Mouse (Mus musculus) embryonic facial prominence, embryonic 14.5 days (tissue): Measurements from ENCODE around the gene Ndfip2. TPM values are rescaled to one million over a fixed set of nuclear protein-coding genes. Genes with fewer than 3 reads are reported as not detected.

Experiments
- ATAC-seq: fragments of 200-750 bp; cut with Nextera tagmentation; 2 replicates; pipeline ENCODE4 v1.8.0; 2017; ENCODE audit warnings: low read depth, moderate number of reproducible peaks, moderate TSS enrichment
- DNase-seq: peaks from one replicate; pipeline ENCODE4 v3.0.0-alpha.2; 2015; ENCODE audit warnings: low spot score
- H3K27ac ChIP-seq: fragments of 300-500 bp; sonication (generic); replicated peaks from 2 replicates; pipeline ENCODE4 v1.5.1; 2014; ENCODE audit warnings: low read depth, mild to moderate bottlenecking, low read length, moderate library complexity
- H3K27me3 ChIP-seq: fragments of 300-500 bp; sonication (generic); replicated peaks from 2 replicates; pipeline ENCODE4 v1.6.1; 2014; ENCODE audit warnings: low read length; ENCODE audit not compliant: control insufficient read depth, insufficient read depth
- H3K36me3 ChIP-seq: fragments of 300-500 bp; sonication (generic); 2 replicates; pipeline ENCODE4 v1.6.1; 2014; ENCODE audit warnings: low read length, mixed read lengths; ENCODE audit not compliant: control insufficient read depth, insufficient read depth
- H3K4me1 ChIP-seq: fragments of 300-500 bp; sonication (generic); 2 replicates; pipeline ENCODE4 v1.6.1; 2014; ENCODE audit warnings: antibody characterized with exemption, low read length; ENCODE audit not compliant: control insufficient read depth, insufficient read depth
- H3K4me2 ChIP-seq: fragments of 300-500 bp; sonication (generic); 2 replicates; pipeline ENCODE4 v1.6.1; 2014; ENCODE audit warnings: low read depth, mild to moderate bottlenecking, low read length, moderate library complexity, mixed read lengths
- H3K4me3 ChIP-seq: fragments of 300-500 bp; sonication (generic); 2 replicates; pipeline ENCODE4 v1.5.1; 2014; ENCODE audit warnings: low read depth, mild to moderate bottlenecking, low read length
- H3K9ac ChIP-seq: fragments of 300-500 bp; sonication (generic); 2 replicates; pipeline ENCODE4 v1.6.1; 2014; ENCODE audit warnings: low read depth, mild to moderate bottlenecking, low read length, moderate library complexity, mixed read lengths
- H3K9me3 ChIP-seq: fragments of 300-500 bp; sonication (generic); 2 replicates; pipeline ENCODE4 v1.6.1; 2016; ENCODE audit warnings: low read length; ENCODE audit not compliant: control insufficient read depth
- WGBS: fragments of 180-500 bp; shearing (Covaris S2); extraction: QIAGEN DNeasy Blood & Tissue Kit; methylation state at CpG from one replicate; pipeline ENCODE4 v1.1.7; 2014; 5-methylcytosine and 5-hydroxymethylcytosine counted together
- polyA plus RNA-seq: library from polyadenylated mRNA; unstranded; fragments of >200 nt; fragmentation: Nextera tagmentation; extraction: Ambion mirVana; gene quantifications from 2 replicates; pipeline ENCODE4 v1.2.1, GENCODE M21; 2014

Ndfip2 gene
- 60.9 and 64.9 TPM in 2 replicates for polyA plus RNA-seq

- H3K27me3 ChIP-seq, result no peaks in the 10 kb centered on the region
- H3K4me3 ChIP-seq, result peak within 1 kb of the TSS; percentile 86
- DNase-seq, result peak; percentile 93
- peak within 1 kb of the TSS; percentile 87 for H3K27ac ChIP-seq
- H3K9ac ChIP-seq, result peak within 1 kb of the TSS; percentile 94
- H3K4me2 ChIP-seq, result peak within 1 kb of the TSS; percentile 67
- 2% methylated on average over 31 of the region's 70 CpGs for WGBS
- no peaks in the 10 kb centered on the region for H3K9me3 ChIP-seq
- ATAC-seq, result peak; percentile 97
- H3K4me1 ChIP-seq, result no peaks in the 10 kb centered on the region; the same call in 1 of the 2 replicates
- H3K36me3 ChIP-seq, result no peaks in the 10 kb centered on the region
These were observed at the start of gene Ndfip2 for GRCm38 (mm10) chr14:105258379-105259034. Ndfip2 (plus strand) TSS chr14:105258573.

GRCm38 (mm10) chr14:105219525-105220376, 38.6 kb upstream of the Ndfip2 start:
- H3K4me1 ChIP-seq, result no peaks in the 10 kb centered on the region
- 49% methylated on average over 9 of the region's 9 CpGs for WGBS
- no peaks in the 10 kb centered on the region for H3K27me3 ChIP-seq
- no peaks in the 10 kb centered on the region for H3K36me3 ChIP-seq
- no peak overlapping the region for H3K9ac ChIP-seq
- no peak overlapping the region for H3K27ac ChIP-seq
- H3K4me2 ChIP-seq, result no peak overlapping the region
- ATAC-seq, result no peak
- no peak overlapping the region for H3K4me3 ChIP-seq
- no peaks in the 10 kb centered on the region for H3K9me3 ChIP-seq
- peak; percentile 78 for DNase-seq

GRCm38 (mm10) chr14:105222240-105222639, 36.1 kb upstream of the Ndfip2 start:
- H3K36me3 ChIP-seq, result no peaks in the 10 kb centered on the region
- no peak overlapping the region for H3K9ac ChIP-seq
- no peaks in the 10 kb centered on the region for H3K27me3 ChIP-seq
- DNase-seq, result no peak
- H3K4me3 ChIP-seq, result no peak overlapping the region
- H3K9me3 ChIP-seq, result no peaks in the 10 kb centered on the region
- no peak overlapping the region for H3K4me2 ChIP-seq
- H3K27ac ChIP-seq, result no peak overlapping the region
- no peak for ATAC-seq
- no peaks in the 10 kb centered on the region for H3K4me1 ChIP-seq
- WGBS, result 75% methylated on average over 4 of the region's 4 CpGs

- WGBS, result 90% methylated on average over 4 of the region's 4 CpGs
- Histone ChIP-seq H3K4me3 (no peak overlapping the region), H3K36me3 (no peaks in the 10 kb centered on the region), H3K27ac (no peak overlapping the region), H3K9ac (no peak overlapping the region), H3K4me2 (no peak overlapping the region), H3K4me1 (no peaks in the 10 kb centered on the region), H3K9me3 (no peaks in the 10 kb centered on the region), H3K27me3 (no peaks in the 10 kb centered on the region)
- no peak for ATAC-seq
- no peak for DNase-seq
These were observed 32.6 kb upstream of the Ndfip2 start for GRCm38 (mm10) chr14:105225790-105226189.

- Histone ChIP-seq H3K4me2 (no peak overlapping the region), H3K36me3 (no peaks in the 10 kb centered on the region), H3K27ac (no peak overlapping the region), H3K4me3 (no peak overlapping the region), H3K27me3 (no peaks in the 10 kb centered on the region), H3K9ac (no peak overlapping the region), H3K9me3 (no peaks in the 10 kb centered on the region), H3K4me1 (no peaks in the 10 kb centered on the region)
- 49% methylated on average over 6 of the region's 6 CpGs for WGBS
- peak; percentile 60; the same call in 1 of the 2 replicates for ATAC-seq
- DNase-seq, result peak; percentile 58
These were observed 26.0 kb upstream of the Ndfip2 start for GRCm38 (mm10) chr14:105232421-105232820.

- H3K36me3 ChIP-seq, result no peaks in the 10 kb centered on the region
- no peak overlapping the region for H3K27ac ChIP-seq
- H3K9me3 ChIP-seq, result no peaks in the 10 kb centered on the region
- no peak overlapping the region for H3K4me3 ChIP-seq
- WGBS, result 76% methylated on average over 4 of the region's 4 CpGs
- H3K4me2 ChIP-seq, result no peak overlapping the region
- DNase-seq (no peak), ATAC-seq (no peak)
- H3K4me1 ChIP-seq, result no peaks in the 10 kb centered on the region
- H3K27me3 ChIP-seq, result no peaks in the 10 kb centered on the region
- no peak overlapping the region for H3K9ac ChIP-seq
These were observed 21.8 kb upstream of the Ndfip2 start for GRCm38 (mm10) chr14:105236596-105236995.

GRCm38 (mm10) chr14:105237736-105238135, 20.6 kb upstream of the Ndfip2 start:
- DNase-seq, result no peak

GRCm38 (mm10) chr14:105238450-105239038, 19.8 kb upstream of the Ndfip2 start:
- no peak overlapping the region for H3K4me2 ChIP-seq
- DNase-seq, result no peak
- no peak overlapping the region for H3K9ac ChIP-seq
- H3K4me1 ChIP-seq, result no peaks in the 10 kb centered on the region
- no peak for ATAC-seq
- 64% methylated on average over 5 of the region's 5 CpGs for WGBS
- H3K27me3 ChIP-seq, result no peaks in the 10 kb centered on the region
- no peaks in the 10 kb centered on the region for H3K9me3 ChIP-seq
- H3K27ac ChIP-seq, result no peak overlapping the region
- no peaks in the 10 kb centered on the region for H3K36me3 ChIP-seq
- H3K4me3 ChIP-seq, result no peak overlapping the region

More at GRCm38 (mm10) chr14:105237736-105238135, 20.6 kb upstream of the Ndfip2 start:
- no peak overlapping the region for H3K4me3 ChIP-seq
- H3K9me3 ChIP-seq, result no peaks in the 10 kb centered on the region
- no peak for ATAC-seq
- no peak overlapping the region for H3K4me2 ChIP-seq
- H3K36me3 ChIP-seq, result no peaks in the 10 kb centered on the region
- no peaks in the 10 kb centered on the region for H3K4me1 ChIP-seq
- H3K27me3 ChIP-seq, result no peaks in the 10 kb centered on the region
- no peak overlapping the region for H3K27ac ChIP-seq
- no peak overlapping the region for H3K9ac ChIP-seq
- WGBS, result 81% methylated on average over 9 of the region's 9 CpGs
